Mouse (Mus musculus): Measurements from ENCODE around the gene Optc. TPM values are rescaled to one million over a fixed set of nuclear protein-coding genes. Genes with fewer than 3 reads are reported as not detected.

Gene Optc
- not detected in 2 replicates for polyA plus RNA-seq (2015; fragmentation: Nextera tagmentation; extraction: Ambion mirVana)

GRCm38 (mm10) chr1:133907949-133908658 lies at the start of gene Optc:
Gene Optc, minus strand, starts transcription at chr1:133907999.

GRCm38 (mm10) chr1:133921304-133921751 lies 13.5 kb upstream of the Optc start, which contains the start of gene Prelp:
Gene Prelp, minus strand, starts transcription at chr1:133921414.

Other genes starting within 250 kb of the Optc start
- gene Zbed6, start 247.1 kb downstream of the Optc start, polyA plus RNA-seq (2015; fragmentation: Nextera tagmentation; extraction: Ambion mirVana) = 0.70 and 1.0 TPM in 2 replicates
- 1.9 and 2.0 TPM in 2 replicates for gene Gm38394, start 246.7 kb downstream of the Optc start, polyA plus RNA-seq (2015; fragmentation: Nextera tagmentation; extraction: Ambion mirVana)
- 1.9 and 3.2 TPM in 2 replicates for gene Lax1, start 217.9 kb downstream of the Optc start, polyA plus RNA-seq (2015; fragmentation: Nextera tagmentation; extraction: Ambion mirVana)
- gene Atp2b4, start 107.0 kb downstream of the Optc start, polyA plus RNA-seq (2015; fragmentation: Nextera tagmentation; extraction: Ambion mirVana) = 19.6 and 24.9 TPM in 2 replicates
- 1.2 and 1.5 TPM in 2 replicates for gene Prelp, start 13.4 kb upstream of the Optc start, polyA plus RNA-seq (2015; fragmentation: Nextera tagmentation; extraction: Ambion mirVana)
- gene Fmod, start 129.3 kb upstream of the Optc start, polyA plus RNA-seq (2015; fragmentation: Nextera tagmentation; extraction: Ambion mirVana) = 5.7 and 8.8 TPM in 2 replicates
- 102 and 120 TPM in 2 replicates for gene Btg2, start 171.1 kb upstream of the Optc start, polyA plus RNA-seq (2015; fragmentation: Nextera tagmentation; extraction: Ambion mirVana)
- 0.25 and 0.38 TPM in 2 replicates for gene Chit1, start 203.2 kb upstream of the Optc start, polyA plus RNA-seq (2015; fragmentation: Nextera tagmentation; extraction: Ambion mirVana)